Mouse (Mus musculus) thymus, adult 2 months (tissue): ENCODE measurements at regions not wholly inside any gene's neighbourhood (a gene's known extent, or its start where the extent isn't known, plus 50 kb on each side); places are given as distances from the start of the nearest gene placed in this dataset.

Experiments
- DNase-seq: peaks from one replicate; pipeline ENCODE4 v3.0.0; 2021
- H3K27ac ChIP-seq: fragments of 200-500 bp; 2 replicates; pipeline ENCODE4 v1.5.1; 2012; ENCODE audit warnings: low read length, control low read depth; ENCODE audit not compliant: control insufficient read depth, insufficient read depth
- H3K27me3 ChIP-seq: fragments of 200-500 bp; 2 replicates; pipeline ENCODE4 v1.6.1; 2012; ENCODE audit warnings: mild to moderate bottlenecking, low read length, moderate library complexity, mixed read lengths; ENCODE audit not compliant: control insufficient read depth, insufficient read depth
- H3K36me3 ChIP-seq: fragments of 200-500 bp; 2 replicates; pipeline ENCODE4 v1.6.1; 2012; ENCODE audit warnings: mild to moderate bottlenecking, low read length, moderate library complexity; ENCODE audit not compliant: control insufficient read depth, insufficient read depth
- H3K4me1 ChIP-seq: fragments of 200-500 bp; replicated peaks from 2 replicates; pipeline ENCODE4 v1.6.1; 2012; ENCODE audit warnings: low read length; ENCODE audit not compliant: control insufficient read depth, insufficient read depth
- H3K4me3 ChIP-seq: fragments of 200-500 bp; 2 replicates; pipeline ENCODE4 v1.5.1; 2012; ENCODE audit warnings: mild to moderate bottlenecking, low read length, control low read depth, moderate library complexity; ENCODE audit not compliant: control insufficient read depth, insufficient read depth
- CTCF ChIP-seq: fragments of 200-500 bp; IDR thresholded peaks from 2 replicates; pipeline ENCODE4 v1.5.1; 2012; ENCODE audit warnings: mild to moderate bottlenecking, control low read depth, low read length, moderate library complexity, borderline replicate concordance; ENCODE audit not compliant: control insufficient read depth, poor library complexity, insufficient read depth; ENCODE audit errors: extremely low read depth
- POLR2A ChIP-seq: fragments of 200-500 bp; IDR thresholded peaks from 2 replicates; pipeline ENCODE4 v1.6.1; 2012; ENCODE audit warnings: mild to moderate bottlenecking, low read length, control low read depth, moderate library complexity; ENCODE audit not compliant: control insufficient read depth, poor library complexity, insufficient read depth; ENCODE audit errors: extremely low read depth
- WGBS: fragments of 180-500 bp; shearing (Covaris S2); methylation state at CpG from one replicate; pipeline ENCODE4 v1.1.7; 2018; 5-methylcytosine and 5-hydroxymethylcytosine counted together

GRCm38 (mm10) chr4:21307476-21308011 is 378.2 kb downstream of the Prdm13 start:
- H3K27ac ChIP-seq: no peak overlapping the region
- no peak overlapping the region for H3K4me3 ChIP-seq
- TF ChIP-seq POLR2A (no peak), CTCF (no peak)
- no peaks in the 10 kb centered on the region for H3K27me3 ChIP-seq
- no peaks in the 10 kb centered on the region for H3K36me3 ChIP-seq
- H3K4me1 ChIP-seq: no peaks in the 10 kb centered on the region
- WGBS: 91% methylated on average over 3 of the region's 3 CpGs
- no peak for DNase-seq

DNA sequence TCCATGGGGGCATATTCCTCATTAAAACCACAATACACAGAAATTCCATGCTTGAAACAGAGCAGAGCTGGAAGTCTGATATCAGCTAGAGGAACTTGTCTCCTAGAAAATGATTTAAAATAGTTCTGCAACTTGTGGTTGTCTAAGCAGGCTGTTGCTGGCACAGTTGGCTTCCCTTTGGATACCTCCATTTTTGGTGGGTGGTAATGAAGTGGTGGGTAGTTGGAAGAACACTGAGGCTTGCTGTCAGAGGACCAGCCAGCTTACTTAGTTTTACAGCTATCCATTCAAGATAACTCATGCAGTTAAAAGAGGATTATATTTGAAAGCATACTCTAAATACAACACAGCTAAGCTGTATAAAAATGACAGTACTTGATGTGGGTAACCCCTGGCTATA is 385.6 kb downstream of the Prdm13 start:
- DNase-seq: no peak
- H3K27me3 ChIP-seq: no peaks in the 10 kb centered on the region
- no peak overlapping the region for H3K27ac ChIP-seq
- no peak for TF ChIP-seq CTCF
- TF ChIP-seq POLR2A: no peak
- no peaks in the 10 kb centered on the region for H3K4me1 ChIP-seq
- no peaks in the 10 kb centered on the region for H3K36me3 ChIP-seq
- no peak overlapping the region for H3K4me3 ChIP-seq

- H3K27ac ChIP-seq: no peak overlapping the region
Measured at GRCm38 (mm10) chr4:21267302-21267701, 418.5 kb downstream of the Prdm13 start.

GRCm38 (mm10) chr4:21266886-21267285 is 418.9 kb downstream of the Prdm13 start:
- H3K27ac ChIP-seq: no peak overlapping the region
- no peak for DNase-seq
- no peaks in the 10 kb centered on the region for H3K36me3 ChIP-seq
- no peak overlapping the region for H3K4me3 ChIP-seq
- no peaks in the 10 kb centered on the region for H3K27me3 ChIP-seq
- no peaks in the 10 kb centered on the region for H3K4me1 ChIP-seq
- no peak for TF ChIP-seq CTCF

More at GRCm38 (mm10) chr4:21267302-21267701, 418.5 kb downstream of the Prdm13 start:
- H3K27me3 ChIP-seq: no peaks in the 10 kb centered on the region
- no peaks in the 10 kb centered on the region for H3K36me3 ChIP-seq
- no peak overlapping the region for H3K4me3 ChIP-seq
- DNase-seq: no peak
- TF ChIP-seq CTCF (no peak), POLR2A (no peak)
- no peaks in the 10 kb centered on the region for H3K4me1 ChIP-seq
- WGBS: 92% methylated on average over 2 of the region's 2 CpGs

DNA sequence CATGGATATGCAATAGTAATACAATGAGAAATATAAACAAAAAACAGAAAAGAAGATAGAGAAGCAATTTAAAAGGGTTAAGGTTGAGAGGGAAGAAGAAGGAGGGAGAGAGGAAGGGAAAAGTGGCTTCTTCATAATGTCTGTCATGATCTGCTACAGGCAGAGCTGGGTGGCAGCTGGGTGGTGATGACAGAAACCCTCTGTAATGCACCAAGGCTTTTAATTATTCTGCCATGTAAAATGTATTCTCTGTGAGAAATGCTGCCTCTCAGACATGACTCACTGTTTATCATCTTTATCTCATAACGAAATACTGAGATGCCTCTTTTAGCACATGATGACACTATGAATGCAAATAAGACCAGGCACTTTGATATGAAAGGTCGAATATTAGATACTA is 435.4 kb downstream of the Prdm13 start:
- 74% methylated on average over 2 of the region's 2 CpGs for WGBS
- DNase-seq: no peak
- no peak overlapping the region for H3K4me3 ChIP-seq
- H3K27ac ChIP-seq: no peak overlapping the region
- no peaks in the 10 kb centered on the region for H3K36me3 ChIP-seq
- no peaks in the 10 kb centered on the region for H3K27me3 ChIP-seq
- H3K4me1 ChIP-seq: no peaks in the 10 kb centered on the region
- TF ChIP-seq CTCF (no peak), POLR2A (no peak)

DNA sequence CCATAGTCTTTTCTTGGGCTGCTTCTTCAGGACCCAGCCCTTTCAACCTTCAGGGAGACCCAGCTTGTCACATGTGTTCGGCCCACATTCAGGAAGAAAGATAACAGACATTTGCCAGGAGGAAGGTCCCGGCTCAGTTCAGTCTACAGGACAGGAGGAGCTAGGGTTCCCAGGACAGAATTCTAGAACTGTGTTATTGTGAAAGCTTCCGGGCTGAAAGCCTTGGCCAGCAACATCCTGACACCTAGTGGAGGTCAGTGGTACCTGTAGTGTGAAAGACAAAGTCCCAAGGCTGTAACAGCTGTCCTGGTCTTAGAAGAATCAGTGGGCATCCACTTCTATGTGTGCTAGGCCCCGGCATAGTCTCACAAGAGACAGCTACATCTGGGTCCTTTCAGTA is 463.1 kb downstream of the Prdm13 start:
- H3K36me3 ChIP-seq: no peaks in the 10 kb centered on the region
- TF ChIP-seq POLR2A: no peak
- no peak for TF ChIP-seq CTCF
- H3K4me1 ChIP-seq: no peaks in the 10 kb centered on the region
- peak; percentile 1 for DNase-seq
- no peak overlapping the region for H3K4me3 ChIP-seq
- no peaks in the 10 kb centered on the region for H3K27me3 ChIP-seq
- H3K27ac ChIP-seq: no peak overlapping the region
- 31% methylated on average over 4 of the region's 4 CpGs for WGBS

DNA sequence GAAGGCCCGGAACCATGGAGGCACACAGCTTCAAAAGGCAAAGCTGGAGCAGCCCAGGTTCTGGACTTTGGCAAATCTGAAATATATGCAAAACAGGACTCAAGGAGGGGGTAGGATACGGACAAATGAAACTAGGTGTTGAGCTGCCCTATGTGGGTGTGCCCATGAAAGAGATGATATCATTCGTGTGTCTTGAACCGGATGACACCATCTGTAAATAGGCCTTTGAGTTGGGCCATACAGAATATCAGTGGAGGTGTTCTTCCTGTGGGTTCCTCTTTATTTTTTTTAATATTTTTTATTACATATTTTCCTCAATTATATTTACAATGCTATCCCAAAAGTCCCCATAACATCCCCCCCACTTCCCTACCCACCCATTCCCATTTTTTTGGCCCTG is 478.1 kb downstream of the Prdm13 start:
- no peaks in the 10 kb centered on the region for H3K36me3 ChIP-seq
- no peak for DNase-seq
- H3K27me3 ChIP-seq: no peaks in the 10 kb centered on the region
- WGBS: 97% methylated on average over 4 of the region's 4 CpGs
- no peaks in the 10 kb centered on the region for H3K4me1 ChIP-seq
- no peak overlapping the region for H3K27ac ChIP-seq
- TF ChIP-seq CTCF (no peak), POLR2A (no peak)
- H3K4me3 ChIP-seq: no peak overlapping the region

DNA sequence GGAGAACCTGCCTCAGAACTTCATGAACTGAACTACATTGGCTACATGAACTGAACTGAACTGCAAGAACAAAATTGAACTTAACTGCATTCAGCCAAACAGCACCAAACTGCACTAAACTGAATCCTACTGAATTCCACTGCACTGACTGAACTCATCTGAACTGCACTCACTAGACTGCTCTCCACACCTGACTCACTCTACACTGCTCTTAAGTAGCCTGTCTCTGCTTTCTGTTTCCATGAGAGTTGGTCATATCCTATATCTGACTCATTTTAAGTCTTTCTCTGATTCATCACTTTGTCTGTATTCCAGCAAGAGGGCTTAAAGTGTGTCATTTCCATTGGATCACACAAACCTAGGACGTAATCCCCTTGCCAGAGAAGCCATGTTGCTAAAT is 490.1 kb downstream of the Prdm13 start:
- WGBS: 85% methylated on average over 1 of the region's 1 CpGs
- TF ChIP-seq CTCF (no peak), POLR2A (no peak)
- Histone ChIP-seq H3K27me3 (no peaks in the 10 kb centered on the region), H3K36me3 (no peaks in the 10 kb centered on the region), H3K4me1 (no peaks in the 10 kb centered on the region), H3K4me3 (no peak overlapping the region), H3K27ac (no peak overlapping the region)
- no peak for DNase-seq
